Mouse (Mus musculus): ENCODE results near the gene Gatc.
"Not testable (repeated sequence)": the region's sequence is repeated elsewhere in the genome, so short reads cannot be mapped to it uniquely, and the experiment has no call there.

Gene Gatc

DNA sequence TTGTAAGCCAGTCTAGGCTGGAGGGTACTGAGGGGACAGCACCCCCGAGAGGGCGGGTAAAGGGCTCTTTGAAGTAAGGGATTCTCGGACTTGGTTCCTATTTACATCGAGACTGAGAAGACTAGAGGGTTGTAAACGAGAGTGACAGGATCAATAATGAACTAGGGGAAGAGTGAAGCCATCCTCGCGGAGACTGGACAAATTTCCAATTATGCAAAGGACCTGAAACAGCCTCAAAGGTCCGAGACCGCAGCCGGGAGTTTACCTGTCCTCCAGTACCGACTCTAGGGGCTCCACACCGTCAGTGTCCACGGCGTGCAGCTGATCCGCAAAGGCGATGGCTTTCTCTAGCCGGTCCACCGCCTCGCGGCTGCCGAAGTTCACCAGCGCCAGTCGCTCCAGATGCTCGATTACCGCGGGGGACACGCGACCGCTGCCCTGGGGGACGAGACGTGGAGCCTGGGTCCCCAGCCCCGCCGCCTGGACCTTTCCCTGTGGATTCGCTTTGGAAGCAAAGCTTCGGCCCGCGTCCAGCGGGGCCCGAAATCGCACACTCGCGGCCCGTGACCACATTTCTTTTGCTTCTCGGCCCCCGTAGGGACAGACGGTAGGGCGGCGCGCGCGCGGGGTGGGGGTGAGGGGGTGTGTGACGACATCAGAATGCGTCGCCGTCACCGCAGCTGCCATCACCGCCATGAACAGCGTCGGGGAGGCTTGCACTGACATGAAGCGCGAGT, at the start of gene Gatc, which contains the start of gene Triap1:
Gene Gatc (minus strand): TSS at position 602 of the 737 bp plus-strand sequence.
Gene Triap1 (plus strand): TSS at position 649 of the 737 bp plus-strand sequence.
- DNase-seq (ENCODE audit: low spot score in 2 of 2) = peak; percentile 83 to 90

DNA sequence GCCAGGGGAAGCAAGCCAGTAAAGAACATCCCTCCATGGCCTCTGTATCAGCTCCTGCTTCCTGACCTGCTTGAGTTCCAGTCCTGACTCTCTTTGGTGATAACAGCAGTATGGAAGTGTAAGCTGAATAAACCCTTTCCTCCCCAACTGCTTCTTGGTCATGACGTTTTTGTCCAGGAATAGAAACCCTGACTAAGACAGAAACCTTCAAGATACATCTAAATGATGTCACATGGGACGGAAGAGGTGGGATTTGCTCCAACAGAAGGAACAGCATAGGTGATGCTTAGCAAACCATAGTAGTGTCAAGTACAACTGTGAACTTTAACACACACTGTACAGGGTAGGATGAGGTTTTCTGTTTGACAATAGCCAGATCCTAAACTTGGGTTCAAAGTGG, 37.9 kb upstream of the Gatc start:
- not testable (repeated sequence) for DNase-seq (ENCODE audit: low spot score in 2 of 2)

DNA sequence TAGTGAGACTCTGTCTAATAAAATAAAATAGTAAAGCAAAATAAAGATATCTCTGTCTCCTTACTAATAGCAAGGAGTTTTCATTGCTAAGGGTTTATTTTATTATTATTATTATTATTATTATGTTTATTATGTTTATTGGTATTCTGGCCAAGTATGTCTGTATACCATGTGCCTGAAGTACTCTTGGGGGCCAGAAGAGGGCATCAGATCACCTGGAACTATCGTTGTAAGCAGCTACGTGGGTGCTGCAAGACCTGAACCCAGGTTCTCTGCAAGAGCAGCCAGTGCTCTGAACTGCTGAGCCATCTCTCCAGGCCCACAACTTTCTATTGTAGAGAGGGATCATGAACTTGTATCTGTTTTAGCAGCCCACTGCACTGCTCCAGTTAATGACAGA, 34.5 kb upstream of the Gatc start:
- no peak for DNase-seq (ENCODE audit: low spot score in 2 of 2)

DNA sequence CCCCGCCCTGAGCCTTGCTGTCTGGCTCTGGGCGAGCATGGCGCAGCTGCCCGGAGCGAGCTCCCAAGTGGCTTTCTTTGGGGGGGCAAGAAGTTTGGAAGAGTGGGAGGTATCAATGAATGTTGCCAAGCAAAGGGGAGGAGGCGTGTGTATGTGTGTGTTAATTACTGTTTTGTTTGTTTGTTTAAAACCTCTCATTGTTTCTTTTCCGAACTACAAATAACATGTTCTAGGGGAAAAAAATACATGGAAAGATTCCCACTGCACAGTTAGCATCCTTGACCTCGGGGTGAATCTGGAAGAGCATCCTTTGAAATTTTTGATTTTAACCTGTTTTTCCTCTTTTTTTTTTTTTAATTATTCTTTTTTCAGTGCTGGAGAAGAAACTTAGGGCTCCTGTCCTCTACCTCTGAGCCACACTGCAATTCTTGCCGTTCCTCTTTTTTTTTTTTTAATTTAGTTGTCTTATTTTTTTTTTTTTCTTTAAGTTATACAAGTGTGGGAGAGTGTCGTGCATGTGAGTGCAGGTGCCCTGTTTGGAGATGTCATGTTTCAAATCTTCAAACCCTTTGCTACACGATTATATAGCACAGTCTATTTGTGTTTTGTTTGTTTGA, 33.3 kb upstream of the Gatc start:
- no peak for DNase-seq (ENCODE audit: low spot score in 2 of 2)

DNA sequence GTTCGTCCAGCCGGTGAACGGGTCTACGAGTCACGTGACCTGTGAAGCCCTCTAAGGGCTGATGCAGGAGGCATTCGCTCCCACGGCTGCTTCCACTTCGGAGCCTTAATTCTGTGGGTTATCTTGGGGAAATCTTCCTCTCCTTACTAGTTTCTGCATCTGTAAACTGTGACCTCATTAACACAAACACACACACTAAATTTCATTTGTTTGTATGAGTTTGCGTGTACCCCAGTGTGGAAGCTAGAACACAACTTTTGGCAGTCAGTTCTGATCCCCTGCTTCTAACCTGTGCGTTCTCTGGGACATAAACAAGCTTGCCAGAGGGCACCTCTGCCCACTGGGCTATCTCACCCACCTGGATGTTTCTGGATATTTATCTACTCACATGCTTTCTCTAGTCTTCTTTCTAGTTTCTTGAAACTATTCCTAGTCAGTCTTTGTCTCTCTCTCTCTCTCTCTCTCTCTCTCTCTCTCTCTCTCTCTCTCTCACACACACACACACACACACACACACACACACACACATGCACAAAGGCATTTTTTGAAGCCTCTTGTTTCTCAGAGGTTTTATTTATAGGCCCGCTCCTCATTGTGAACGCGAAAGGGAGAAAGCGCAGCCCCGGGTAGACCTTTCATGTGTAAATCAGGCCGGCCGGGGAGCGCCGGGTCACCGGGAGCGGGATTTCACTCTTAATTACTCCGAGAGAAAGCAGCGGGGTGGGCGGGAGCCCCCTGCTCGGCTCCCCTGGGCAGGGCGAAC, 32.6 kb upstream of the Gatc start:
- DNase-seq (ENCODE audit: low spot score in 2 of 2) = peak in 1 of 2 experiments; percentile 10

DNA sequence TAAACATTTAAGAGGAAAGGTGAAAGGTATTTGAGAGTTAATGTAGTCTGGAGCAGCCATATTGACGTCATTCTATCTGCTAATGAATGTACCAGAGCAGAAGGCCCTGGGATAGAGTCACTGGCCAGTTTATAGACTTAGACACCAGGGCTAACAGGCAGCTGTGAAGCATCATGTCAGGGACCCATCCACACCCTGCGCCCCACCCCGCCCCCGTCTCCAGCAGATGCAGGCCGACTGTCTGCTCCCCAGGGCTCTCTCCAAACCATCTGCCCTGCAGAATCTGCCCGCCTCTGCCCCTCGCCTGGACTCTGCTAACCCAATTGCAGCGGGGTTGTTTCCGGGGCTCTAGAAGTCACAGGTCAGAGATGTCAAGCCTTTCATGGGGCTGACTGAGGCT, 30.8 kb upstream of the Gatc start:
- no peak for DNase-seq (ENCODE audit: low spot score in 2 of 2)

DNA sequence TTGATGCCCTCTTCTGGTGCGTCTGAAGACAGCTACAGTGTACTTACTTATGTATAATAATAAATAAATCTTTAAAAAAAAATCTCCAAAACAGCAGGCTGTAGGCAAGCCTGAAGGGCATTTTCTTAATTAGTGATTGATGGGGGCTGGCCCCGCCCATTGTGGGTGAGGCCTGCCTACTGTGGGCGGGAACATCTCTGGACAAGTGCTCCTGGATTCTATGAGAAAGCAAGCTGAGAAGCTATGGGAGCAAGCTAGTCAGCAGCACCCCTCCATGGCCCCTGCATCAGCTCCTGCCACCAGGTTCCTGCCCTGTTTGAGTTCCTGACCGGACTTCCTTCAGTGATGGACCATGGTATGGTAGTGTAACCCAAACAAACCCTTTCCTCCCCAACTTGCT, 23.8 kb upstream of the Gatc start:
- no peak for DNase-seq (ENCODE audit: low spot score in 2 of 2)

DNA sequence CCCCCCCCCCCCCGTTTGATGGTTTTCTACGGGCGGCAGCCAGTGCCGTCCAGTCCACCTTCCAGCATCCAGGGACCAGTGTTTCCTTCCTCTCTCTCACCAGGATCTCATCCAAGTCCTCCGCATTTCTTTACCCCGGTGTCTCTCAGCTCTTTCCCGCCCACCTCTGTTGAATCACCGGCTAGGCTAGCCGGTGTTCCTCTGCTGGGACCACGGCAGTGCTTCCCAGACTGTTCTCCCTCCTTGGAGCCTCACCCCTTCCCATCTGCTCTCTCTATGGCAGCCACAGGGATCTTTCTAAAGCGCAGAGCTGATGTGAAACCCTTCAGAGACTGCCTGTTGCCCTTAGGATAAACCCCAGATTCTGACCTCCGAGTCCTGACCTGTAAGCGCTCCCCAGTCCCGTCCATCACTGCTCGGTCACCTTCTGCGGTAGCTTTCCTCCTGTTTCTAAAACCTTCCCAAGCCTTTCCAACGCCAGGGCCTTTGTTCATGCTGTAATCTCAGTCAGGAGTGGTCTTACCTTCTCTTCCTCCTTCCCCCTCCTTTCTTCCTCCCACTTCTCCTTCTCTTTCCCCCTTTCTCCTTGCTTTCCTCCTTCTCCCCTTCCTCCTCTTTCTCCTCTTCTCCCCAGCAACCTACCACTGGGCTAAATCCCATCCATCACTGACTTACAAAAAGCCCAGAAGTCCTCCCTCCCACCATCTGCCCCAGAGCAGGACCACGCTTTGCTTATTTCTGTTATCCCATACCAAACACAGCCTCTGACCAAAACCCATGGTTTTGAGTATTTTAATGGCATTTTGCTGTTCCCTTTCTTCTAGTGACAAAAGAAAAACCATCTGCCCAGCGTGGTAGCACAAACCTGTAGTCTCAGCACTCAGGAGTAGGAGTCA, 22.1 kb upstream of the Gatc start:
- no peak for DNase-seq (ENCODE audit: low spot score in 2 of 2)

DNA sequence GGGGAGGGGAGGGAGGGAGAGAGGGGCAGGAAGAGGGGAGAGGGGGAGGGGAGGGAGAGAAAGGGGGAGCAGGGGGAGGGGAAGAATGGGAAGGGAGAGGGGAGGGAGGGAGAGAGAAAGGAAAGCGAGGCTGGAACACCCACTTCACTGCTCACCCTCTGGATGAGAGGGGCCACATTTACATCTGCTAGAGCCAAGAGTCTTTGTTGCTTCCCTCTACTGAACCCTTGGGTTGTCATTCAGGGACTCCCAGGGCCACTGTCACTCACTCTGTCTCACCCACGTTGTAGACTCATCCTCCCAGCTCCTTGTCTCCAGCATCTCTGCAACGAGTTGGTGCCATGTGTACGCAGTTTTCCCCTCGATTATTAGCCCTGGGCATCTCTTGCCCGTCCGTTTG, 21.2 kb upstream of the Gatc start:
- no peak for DNase-seq (ENCODE audit: low spot score in 2 of 2)

DNA sequence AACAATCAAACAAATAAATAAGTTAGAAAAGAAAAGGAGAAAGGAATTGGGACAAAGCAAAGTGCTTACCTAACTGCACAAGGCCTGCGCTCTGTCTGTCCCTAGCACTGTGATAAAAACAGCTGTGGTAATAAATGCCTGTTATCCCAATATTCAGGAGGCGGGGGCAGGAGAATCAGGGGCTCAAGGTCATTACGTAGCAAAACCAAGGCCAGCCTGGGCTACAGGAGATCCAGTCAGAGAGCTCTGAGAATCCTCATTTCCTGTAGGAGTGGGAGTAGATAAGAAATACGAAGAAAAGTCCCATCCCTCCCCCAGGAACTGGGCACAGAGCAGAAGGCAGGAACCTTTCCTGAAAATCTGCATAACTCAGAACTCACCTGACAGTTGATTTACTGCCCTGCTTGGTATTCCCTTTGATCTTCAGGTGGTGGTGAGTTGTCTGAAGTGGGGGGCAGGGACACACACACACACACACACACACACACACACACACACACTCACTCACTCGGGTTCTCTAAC, 18.9 kb upstream of the Gatc start:
- no peak for DNase-seq (ENCODE audit: low spot score in 2 of 2)

DNA sequence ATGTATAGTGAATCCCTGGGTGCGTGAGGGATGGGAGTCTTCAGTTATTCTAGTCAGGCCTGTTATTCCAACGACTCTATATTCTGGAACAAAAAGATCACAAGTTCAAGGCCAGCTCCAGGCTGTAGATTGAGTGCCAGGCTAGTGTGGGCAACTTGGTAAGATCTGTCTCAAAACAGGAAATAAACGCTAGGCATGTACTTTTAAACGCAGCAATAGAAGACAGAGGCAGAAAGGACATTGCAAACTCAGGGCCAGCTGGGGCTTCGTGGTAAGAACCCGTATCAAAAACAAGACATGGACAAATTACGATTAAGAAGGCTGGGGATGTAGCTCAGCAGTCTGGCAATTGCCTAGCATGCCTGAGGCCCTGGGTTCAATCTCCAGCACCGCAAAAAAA, 18.5 kb upstream of the Gatc start:
- DNase-seq (ENCODE audit: low spot score in 2 of 2) = no peak

DNA sequence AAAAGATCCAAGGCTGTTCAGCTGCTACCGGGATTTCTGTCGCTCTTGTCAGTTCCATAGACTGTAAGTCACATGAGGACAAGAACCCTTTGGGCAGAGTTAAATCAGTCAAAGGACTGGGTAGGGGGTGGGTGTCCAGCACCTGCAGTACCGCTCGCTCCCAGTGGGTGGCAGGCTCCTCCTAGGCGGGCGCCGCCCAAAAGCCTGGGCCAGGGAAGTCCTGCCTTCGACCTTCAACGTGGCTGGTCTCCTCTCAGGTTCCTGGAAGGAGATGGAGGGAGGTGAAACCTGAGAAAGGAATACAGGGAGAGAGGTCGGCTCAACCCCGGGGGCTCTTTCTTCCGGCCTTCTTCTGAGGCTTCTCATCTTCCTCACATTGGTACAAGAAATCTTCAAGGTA, 17.9 kb upstream of the Gatc start:
- DNase-seq (ENCODE audit: low spot score in 2 of 2) = peak; percentile 93 to 94

DNA sequence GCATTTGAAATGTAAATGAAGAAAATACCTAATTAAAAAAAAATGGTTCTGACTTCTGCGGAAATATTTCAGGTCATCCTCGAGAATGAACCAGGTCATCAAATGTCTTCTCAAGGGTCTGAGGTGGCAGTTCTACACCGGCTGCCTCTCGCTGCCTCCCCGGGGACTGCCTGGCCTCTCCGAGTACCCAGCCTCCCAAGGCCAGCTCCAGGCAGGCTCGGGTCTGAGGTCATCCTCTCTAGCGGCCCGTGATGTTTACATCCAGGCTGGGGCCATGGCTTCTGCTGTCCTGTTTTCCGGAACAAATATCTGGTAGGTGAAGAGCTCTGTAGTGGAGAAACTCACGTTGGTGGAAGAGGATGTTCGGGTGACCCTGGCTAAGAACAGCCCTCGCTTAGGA, 14.1 kb upstream of the Gatc start:
- no peak for DNase-seq (ENCODE audit: low spot score in 2 of 2)

DNA sequence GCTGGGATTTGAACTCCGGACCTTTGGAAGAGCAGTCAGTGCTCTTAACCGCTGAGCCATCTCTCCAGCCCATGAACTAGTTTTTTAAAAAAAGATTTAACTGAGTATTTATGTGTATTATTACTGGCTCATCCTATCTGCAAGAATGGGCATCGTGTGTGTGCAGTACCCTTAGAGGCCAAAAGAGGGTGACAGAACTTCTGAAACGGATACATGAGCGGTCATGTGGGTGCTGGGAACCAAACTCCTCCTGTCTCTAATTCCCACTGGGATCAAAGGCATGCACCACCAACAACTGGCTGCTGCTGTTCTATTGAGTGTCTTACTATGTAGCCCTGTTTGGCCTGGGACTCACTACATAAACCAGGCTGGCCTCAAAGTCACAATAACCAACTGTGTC, 10.4 kb upstream of the Gatc start:
- no peak for DNase-seq (ENCODE audit: low spot score in 2 of 2)

DNA sequence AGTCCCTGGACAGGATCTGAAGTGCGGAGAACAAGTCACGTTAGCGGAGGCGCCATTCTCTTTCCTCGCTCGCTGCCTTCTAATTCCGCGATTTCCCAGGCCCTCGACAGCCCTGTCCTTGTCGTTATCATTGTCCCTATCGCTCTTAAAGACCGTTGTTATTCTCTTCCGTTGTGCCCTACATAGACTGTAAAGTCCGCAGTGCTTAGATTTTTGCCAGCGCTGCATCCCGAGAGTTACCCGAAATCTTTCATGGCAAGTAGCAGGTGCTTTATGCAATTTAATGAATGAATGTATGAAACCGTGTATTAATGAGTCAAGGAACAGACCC, 8.2 kb upstream of the Gatc start:
- no peak for DNase-seq (ENCODE audit: low spot score in 2 of 2)

DNA sequence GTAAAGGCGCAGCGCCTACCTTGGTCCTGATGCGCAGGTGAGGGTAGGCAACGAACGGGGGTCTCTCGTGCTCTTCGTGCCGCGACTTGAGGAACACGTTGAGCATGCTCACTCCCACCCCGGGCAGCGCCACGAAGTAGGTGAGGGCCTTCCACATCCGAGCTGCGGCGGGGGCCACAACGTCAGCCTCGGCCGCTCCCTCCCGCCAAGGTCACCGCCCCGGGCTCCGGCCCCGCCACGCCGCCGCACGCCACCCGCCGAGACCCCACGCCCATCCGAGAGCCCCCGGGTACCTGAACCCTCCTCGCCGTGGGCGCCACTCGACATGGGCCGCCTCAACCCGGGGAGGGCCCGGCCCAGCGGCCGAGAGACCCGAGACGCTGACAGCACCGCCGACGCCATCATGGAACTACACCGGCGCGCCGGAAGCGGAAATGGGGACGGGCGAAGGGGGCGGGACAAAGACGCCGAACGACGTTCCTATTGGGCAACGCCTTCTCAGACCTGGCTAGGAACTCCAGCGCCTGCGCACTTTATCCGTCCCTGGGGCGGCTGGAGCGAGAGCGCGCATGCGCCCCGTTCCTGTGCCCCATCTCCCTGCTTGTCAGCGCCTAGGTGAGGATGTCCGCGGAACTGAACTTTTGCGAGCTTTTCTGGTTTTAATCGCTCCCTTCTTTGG, 7.7 kb upstream of the Gatc start, which contains the start of gene Cox6a1:
Gene Cox6a1 (minus strand): TSS at position 436 of the 679 bp plus-strand sequence.
- peak; percentile 99 for DNase-seq (ENCODE audit: low spot score in 2 of 2)

DNA sequence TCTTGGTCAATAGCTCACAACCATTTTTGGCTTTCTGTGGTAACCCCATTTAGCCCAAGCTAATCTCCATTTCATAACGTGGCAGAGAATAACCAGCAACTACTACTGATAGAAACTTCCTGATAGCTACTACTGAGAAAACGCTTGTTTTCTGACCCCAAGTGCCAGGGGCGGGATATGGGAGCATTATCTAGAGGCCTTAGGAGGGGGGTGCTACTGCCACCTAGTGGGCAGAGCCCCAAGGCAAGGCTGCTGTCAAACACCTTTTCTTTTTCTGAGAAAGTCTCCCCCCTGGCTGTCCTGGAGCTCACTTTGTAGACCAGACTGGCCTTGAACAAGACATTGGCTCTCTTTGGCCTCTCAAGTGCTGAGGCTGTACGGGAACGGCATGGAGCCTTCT, 6.6 kb upstream of the Gatc start:
- peak; percentile 56 to 79 for DNase-seq (ENCODE audit: low spot score in 2 of 2)

DNA sequence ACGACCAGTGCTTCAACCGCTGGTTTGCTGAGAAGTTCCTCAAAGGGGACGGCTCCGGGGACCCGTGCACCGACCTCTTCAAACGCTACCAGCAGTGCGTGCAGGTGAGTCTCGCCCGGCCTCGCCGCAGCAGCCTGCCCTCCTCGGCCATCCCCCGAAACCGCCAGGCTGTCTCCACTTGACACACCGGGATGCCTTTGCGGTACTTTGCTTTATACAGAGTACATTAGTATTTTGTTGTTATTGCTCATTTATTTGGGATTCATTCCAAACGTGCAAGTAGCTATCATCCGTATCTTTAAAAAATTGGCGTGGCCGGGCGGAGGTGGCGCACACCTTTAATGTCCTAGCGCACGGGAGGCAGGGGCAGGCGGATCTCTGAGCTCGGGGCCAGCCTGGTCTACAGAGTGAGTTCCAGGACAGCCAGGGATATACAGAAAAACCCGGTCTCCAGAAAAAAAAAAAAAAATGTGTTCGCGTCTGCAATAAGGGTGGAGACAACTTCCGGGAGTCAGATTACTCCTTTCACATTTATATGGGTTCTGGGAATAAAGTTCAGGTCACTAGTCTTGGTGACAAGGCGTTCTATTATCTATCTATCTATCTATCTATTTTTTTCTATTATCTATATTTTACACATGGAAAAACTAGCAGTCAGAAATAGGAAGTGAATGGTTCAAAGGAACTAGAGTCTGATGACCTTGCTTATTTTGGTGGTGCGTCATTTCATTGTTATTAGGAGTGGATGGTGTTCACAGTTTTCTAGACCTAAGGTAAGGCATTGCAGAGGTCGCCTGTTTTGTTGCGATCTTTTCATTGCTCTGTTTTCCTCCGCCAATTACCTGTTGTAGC, 562 bp upstream of the Gatc start:
- DNase-seq (ENCODE audit: low spot score in 2 of 2) = no peak

DNA sequence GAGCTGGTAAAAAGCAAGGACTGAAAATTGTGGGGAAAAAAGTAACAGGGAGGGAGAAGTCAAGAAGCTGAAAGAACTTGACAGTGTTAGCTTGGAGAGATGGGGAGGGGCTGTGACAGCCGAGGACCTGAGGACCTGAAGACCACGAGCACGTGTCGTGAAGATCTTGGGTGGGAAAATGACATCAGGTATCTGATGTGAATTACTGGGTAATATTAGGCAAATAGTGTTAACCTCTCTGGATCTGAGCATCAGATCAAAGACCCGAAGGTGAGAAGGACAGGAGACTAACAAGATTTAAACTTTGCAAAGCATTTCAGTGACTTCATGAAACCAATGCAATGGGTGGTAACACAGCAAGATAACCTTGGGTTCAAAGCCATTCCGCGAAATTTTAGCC, 971 bp downstream of the Gatc start:
- no peak for DNase-seq (ENCODE audit: low spot score in 2 of 2)

DNA sequence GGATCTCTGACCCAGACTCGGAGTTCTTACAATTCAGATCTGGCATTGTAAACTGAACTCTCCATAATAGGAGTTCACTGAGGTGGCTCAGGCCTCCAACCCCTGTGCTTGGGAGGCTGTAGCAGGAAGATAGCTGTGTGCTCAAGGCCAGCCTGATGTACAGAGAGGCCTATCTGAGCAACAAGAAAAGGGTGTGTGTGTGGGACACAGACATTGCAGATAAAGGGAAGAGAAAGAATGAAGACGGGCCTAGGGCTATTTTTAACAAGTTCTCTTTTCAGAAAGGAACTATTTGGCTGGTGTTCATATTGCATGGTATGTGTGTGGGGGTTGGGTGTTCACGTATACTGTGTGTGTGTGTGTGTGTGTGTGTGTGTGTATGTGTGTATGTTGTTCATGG, 7.4 kb downstream of the Gatc start:
- DNase-seq (ENCODE audit: low spot score in 2 of 2) = no peak

Data from cerebellum, postnatal 4 days (tissue).